Mouse (Mus musculus): ENCODE measurements around the gene Zfp865.
"Not testable (repeated sequence)": the region's sequence is repeated elsewhere in the genome, so short reads cannot be mapped to it uniquely, and the experiment has no call there.

Gene Zfp865

DNA sequence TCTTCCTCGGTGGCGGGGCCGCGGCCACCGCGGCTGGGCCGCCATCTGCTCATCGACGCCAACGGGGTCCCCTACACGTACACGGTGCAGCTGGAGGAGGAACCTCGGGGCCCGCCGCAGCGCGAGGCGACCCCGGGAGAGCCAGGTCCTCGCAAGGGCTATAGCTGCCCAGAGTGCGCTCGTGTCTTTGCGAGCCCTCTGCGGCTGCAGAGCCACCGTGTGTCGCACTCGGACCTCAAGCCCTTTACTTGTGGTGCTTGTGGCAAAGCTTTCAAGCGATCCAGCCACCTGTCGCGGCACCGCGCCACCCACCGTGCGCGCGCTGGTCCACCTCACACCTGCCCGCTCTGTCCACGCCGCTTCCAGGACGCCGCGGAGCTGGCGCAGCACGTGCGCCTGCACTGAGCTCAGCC, 32.8 kb downstream of the Zfp865 start:
- no peak for DNase-seq

DNA sequence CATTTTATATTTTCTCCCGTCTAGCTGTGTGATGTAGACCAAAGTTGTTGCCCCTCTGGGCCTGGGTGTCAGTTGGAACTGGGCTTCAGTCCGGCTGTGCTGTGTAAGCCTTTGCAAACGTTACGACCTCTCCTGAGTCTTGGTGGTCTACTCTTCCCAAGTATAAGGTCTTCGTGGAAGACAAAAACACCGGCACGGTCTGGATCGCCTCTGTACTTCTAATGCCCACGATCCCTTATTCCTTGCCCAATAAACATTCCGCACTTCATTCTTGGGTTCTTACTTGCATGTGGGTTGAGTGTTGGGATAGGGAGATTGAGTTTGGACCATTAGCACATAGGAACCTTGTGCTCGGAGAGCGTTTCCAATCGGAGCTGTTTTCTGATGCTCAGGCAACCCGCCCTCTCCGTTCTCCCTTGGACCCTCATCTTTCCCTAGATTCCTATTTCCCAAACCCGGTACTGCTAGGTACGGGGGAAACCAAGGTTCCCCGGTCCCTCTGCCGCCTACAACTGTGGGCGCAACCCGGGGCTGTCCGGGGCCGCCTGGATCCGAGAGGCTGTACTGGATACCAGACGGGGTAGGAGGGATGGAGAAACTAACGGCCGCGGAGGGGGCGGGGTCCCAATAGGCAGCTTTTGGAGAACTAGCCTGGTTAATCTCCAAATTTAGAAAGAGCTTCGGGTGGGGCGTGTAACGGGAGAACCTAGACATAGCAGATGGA, 33.4 kb downstream of the Zfp865 start:
- no peak for DNase-seq

- DNase-seq: no peak
Measured at GRCm38 (mm10) chr7:5056651-5057263, 36.6 kb downstream of the Zfp865 start.

DNA sequence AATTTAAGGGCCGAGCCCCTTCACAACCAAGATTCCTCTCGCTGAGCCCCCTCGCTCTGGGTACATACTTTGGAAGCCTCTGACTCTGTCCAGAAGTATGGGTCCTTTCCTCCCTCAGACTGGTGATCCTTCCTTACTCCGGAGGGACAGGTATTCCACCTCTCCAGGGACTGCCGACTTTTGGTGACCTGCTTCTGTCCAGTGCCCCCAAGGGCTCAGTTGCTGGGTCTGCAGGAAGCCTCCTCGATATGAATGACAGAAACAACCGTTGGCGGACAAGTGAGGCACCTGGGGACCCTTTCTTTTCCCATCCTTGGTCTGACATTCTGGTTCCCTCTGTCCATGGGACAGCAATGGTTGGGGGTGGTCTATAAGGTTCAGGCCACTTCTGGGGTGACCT, 37.2 kb downstream of the Zfp865 start:
- no peak for DNase-seq

GRCm38 (mm10) chr7:5057804-5058203, 37.6 kb downstream of the Zfp865 start:
- DNase-seq: no peak

DNA sequence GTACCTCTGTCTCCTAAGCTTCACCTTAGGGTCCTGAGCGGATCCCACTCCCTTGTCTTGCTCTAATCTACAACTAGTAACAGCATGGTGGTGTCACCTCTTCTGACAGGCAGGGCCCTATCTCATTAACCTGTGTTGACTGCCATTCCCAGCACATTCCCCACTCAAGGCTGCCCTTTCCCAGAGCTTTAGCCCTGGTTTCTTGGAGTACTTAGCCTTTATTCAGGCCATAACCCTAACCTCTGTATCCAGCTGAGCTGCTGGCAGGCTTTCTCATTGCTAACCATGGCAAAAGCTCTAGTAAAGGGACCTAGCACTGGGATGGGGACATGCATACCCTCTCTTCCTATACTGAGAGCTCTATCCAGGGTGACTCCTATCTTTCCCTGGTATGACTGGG, 38.5 kb downstream of the Zfp865 start:
- no peak for DNase-seq

DNA sequence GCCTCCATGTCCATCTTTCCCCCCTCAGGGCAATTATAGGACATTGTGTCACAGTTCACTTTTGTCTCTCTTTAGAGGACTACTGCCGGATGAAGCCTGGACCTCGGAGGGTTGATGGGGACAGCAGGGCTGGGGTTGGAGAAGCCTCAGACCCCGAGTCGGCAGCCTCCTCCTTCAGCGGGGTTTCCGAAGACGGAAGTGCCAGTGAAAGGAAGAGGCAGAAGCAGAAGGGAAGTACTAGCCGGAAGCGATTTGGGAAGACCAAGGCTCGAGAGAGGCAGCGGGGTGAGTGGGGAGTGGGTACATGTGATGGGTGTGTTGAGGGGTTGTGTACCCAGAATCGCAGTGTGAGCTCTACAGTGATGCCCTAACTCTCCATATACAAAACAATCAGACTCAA, 39.2 kb downstream of the Zfp865 start:
- no peak for DNase-seq

GRCm38 (mm10) chr7:5060239-5060731, 40.1 kb downstream of the Zfp865 start:
- peak; percentile 89 for DNase-seq

DNA sequence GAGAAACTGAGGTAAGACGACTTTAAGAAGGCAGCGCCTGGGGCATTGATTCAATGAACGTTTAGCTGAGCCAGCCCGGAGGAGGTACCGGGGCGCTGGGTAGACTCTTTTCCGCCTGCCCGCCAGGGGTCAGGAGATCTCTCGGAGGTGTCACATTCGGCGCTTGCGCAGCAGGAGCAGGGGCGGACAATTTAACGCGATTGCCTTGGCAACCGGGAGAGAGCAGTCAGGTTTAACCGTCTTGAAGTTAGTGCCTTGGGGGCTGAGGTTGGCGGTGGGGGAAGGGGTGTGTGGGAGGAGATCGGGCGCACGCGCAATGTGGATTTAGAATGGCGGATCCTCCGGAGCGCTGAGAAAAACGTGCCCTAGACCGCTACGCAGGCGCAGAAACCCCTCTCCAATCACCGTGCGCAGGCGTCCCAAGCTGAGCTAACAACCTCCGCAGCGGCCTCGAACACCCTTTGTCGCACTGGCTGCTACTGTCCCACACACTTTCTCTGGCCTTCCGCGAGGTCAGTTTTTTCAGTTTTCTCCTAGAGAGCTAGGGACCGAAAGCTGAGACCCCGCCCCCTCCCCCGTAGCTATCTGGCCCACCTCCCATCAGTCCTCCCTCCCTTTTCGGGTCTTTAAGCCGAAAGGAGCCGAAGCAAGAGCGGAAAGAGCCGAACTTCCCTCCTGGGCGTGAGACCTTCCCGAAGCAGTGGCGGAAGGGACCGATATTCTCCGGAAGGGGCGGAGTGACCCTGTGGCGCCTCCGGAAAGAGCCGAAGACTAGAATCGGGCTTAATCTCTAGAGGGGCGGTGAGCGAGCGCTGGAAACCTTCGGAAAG, 41.0 kb downstream of the Zfp865 start:
- peak; percentile 99 for DNase-seq

- DNase-seq: peak; percentile 91
Measured at GRCm38 (mm10) chr7:5061774-5062359, 41.7 kb downstream of the Zfp865 start, which contains the start of gene U2af2. Gene U2af2 (plus strand): TSS chr7:5062143.

- peak; percentile 79 for DNase-seq
Measured at GRCm38 (mm10) chr7:5062360-5063001, 42.3 kb downstream of the Zfp865 start.

DNA sequence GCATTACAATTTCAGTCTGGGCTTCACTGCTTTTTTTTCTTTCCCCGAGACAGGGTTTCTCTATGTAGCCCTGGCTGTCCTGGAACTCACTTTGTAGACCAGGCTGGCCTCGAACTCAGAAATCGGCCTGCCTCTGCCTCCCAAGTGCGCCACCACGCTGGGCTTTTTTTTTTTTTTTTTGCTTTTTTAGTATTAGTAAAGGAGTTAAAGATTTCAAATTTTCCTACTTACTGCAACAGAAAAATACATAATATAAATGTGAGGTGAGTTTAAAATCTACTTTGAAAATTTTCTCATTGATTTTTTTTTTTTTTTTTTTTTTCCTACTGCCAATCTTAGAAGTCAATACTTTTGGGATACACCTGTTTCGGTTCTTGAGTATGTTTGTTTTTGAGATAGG, 44.7 kb downstream of the Zfp865 start:
- no peak for DNase-seq

DNA sequence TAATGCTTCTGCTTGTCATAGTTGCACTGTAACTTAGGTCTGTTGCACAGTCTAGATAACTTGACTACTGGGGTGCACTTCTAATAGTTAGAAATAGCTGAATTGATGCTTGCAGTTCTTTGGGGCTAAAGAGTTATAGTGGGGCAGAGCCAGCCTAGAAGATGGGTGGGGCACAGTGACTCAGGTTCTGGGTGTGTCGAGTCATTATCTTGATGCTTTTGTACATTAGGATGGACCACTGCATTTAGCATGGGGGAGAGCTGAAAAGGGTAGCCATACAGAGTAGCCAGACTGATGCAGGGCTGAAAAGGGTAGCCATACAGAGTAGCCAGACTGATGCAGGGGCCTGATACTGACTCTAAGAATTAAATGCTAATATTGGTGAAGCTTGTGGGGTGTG, 53.4 kb downstream of the Zfp865 start:
- no peak for DNase-seq

DNA sequence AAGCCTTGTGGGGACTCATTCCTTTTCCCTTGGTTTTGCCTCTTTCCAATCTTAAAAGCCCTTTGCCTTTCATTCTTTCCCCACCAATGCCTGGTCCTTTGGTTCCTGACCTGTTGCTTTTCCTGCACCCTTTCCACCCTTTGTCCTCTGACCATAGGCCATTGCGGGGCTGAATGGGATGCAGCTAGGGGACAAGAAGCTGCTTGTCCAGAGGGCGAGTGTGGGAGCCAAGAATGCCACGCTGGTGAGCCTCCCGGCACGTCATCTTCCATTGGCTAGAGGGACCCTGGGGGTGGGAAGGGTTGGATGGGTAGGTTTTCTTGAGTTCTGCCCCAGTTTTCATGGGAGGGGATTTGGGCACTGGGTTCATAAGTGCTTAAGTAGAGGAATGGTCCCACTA, 54.8 kb downstream of the Zfp865 start:
- peak; percentile 46 for DNase-seq

DNA sequence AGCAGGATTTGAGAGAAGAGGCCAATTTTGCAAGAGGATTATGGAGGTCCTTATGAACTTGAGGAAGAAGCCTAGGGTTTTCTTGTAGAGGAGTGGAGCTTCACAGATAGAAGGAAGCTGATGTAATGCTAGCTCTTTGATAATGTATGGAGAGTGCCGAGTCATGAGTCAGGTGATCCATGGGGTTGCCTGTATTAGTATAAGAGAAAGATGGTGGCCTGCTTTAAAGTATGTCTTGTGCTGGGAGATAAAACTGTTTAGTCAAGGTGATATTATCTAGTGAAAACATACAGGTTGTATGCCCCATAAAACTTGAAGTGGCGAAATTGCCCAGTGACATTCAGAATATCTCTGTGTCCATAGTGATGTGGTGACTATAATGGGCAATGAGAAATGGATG, 56.8 kb downstream of the Zfp865 start:
- DNase-seq: no peak

DNA sequence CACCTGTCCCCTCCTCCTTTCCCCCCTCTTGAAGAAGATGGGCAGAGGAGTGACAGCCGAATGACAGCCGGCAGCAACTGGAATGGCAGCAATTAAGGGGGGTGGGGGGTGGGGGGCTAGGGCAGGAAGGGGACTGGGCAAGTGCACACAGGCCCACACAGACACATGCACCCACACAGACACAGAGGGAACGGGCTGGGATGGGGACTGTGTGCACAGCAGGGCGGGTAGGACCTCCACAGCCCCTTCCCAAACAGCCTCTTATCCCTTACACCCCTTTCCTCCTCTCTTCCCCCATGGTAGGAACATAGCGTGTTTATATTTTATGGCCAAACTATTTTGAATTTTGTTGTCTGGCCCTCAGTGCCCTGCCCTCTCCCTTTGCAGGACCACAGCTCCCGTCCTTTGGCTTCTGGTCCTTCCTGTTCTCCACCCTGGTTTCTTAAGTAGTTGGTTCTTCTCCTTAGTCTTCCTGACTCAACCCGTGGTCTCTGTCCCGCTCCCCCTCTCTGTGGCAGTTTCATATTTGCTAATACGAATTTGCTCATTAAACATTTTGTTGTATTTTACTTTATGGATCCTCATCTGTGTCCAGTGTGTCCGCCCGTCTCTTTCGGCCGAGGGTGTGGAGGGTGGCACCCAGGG, 59.3 kb downstream of the Zfp865 start:
- not testable (repeated sequence) for DNase-seq

GRCm38 (mm10) chr7:5080010-5080751, 60.0 kb downstream of the Zfp865 start, which contains the start of gene Epn1:
Gene Epn1 (plus strand): TSS chr7:5080235.
- peak; percentile 97 for DNase-seq

- peak; percentile 28 for DNase-seq
Measured at GRCm38 (mm10) chr7:5080815-5081214, 60.6 kb downstream of the Zfp865 start.

DNA sequence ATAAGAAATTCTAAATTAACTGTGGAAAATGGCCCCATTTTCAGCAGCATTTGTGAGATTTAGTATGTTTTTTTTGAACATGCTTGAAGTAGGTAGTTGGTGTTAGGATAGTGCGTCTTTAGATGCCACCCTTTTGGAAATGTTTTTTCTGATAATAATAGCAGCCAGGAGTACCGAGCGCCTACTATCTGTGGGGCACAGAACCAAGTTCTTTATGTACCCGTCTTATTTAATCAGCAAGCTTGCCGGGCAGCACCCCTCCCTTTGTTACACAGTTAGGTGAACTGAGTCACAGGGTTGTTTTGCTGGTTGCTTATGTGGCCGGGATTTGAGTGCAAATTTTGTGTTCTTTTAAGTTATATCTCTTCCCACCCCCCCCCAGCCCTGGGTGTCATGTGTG, 61.1 kb downstream of the Zfp865 start:
- DNase-seq: no peak

DNA sequence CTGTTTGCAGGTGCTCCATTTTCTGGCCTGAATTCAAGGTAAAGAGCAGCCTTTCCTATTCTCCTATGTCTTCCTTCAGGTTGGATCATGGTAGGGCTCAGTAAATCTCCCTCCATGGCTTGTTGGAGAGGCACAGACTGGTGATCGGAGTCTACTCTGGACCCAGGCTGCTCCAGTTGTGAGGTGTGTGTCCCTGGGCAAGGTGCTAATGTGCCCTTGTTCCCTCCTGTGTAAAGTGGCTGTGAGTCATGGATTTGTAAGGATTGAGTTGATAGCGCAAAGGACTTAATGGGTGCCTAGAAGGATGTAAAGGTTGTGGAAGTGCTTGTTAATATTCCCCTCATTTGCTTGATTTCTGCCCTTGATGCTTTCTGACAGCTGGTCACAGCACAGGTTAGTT, 61.8 kb downstream of the Zfp865 start:
- DNase-seq: no peak
